Mouse (Mus musculus): ENCODE results near the gene Slc2a12.

The Slc2a12 gene

DNA sequence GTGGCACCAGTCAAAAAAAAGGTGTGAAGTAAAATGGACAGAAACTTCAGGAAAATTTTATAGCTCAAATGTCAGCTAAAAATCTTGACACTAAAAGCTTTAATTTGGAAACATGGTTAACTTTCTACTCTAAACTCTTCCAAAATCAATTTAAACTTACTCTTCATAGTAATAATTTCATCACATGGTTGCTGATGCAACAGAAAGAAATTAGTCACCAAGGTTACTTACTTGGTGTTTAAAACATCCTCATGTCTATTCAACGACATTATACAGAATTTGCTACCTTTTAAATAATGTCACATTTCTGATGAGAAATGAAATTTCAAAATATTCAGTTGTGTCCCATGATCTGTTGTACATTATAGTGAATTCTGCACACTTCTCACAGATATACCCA, 83.4 kb downstream of the Slc2a12 start:
- no peak for DNase-seq (ENCODE audit: low spot score in 2 of 2)

DNA sequence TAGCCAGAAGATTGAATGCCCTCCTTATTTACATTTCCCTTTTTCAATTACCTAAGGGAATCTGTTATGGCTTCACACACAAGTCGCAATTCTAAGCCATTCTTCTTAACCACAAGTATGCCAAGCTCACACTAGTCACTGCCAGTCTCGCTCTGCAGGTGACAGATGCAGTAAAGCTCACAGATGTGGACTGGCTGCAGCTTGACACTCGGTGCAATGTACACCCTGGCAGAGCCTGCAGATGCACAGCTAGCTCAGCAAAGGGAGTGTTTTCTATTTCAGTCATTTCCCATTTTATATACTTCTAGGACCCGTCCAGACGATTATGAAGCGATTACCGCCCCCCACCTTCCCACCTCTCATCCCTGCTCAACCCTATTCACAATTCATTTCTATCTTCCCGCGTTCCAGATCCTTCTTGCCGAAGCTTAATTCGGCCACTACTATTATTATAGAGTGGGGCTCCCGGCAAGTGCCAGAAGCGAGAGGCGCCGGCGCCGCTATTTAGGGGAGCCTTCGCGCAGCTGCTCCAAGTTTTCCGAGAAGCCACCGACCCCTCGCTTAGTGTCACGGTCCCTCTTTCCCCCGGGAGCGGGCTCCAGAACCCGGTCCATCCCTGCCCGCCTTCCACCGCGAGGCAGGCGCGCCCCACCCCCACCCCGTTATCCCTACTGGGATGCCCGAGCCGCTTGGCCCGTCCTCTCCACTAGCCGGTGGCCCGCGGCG, 85.6 kb downstream of the Slc2a12 start:
- no peak for DNase-seq (ENCODE audit: low spot score in 2 of 2)

DNA sequence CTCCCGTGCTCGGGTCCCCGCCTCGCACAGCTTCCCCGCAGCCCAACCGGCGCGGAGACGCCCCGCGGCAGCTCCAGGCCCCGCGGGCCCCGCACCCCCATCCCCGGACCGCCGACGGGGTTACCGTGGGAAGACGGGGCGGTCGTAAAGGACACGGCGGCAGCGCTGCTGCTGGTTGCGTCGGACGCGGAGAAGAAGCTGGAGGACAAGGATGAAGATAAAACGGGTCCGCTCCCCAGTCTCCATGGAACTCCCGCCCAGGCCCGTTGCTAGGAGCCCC, 86.1 kb downstream of the Slc2a12 start:
- no peak for DNase-seq (ENCODE audit: low spot score in 2 of 2)

DNA sequence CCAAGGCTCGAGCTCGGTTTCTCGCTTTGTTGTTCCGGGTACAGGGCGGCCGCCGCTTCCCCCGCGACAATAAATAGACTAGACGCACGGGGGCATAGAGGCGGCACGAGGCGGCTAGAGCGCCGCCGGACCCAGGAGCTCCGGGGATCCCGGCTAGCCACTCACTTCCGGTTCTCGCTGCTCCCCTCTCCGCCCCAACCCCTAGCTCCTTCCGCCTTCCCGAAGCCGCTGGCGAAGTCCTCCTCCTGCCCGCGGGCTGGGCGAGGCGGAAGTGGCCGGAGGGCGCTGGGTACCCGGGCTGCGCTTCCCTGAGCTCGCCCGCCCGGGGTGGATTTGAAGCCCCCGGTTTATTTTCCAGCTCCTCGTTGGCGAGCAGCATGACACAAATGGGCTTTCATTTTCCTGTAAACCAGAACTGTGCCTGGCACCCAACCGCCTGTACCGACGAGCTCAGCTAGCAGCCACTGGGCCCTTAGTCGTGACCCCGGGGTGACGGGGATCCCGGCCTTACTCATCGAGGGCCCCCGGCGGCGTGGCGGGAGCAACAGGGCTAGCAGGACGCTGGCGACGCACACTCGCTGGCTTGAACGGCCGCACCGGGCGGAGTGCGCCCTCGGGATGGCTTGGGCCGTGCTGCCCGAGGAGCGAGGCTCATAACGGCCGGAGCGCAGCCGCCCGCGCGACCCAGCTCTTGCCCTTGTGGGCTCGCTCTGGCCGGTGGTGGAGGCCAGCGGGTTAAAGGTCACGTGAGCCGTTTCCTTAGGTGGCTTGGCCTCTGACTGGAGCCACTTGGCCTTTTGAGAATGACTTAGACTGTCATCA, 86.7 kb downstream of the Slc2a12 start, which contains the start of gene Tbpl1:
TSS of gene Tbpl1 (minus strand) at position 667 of the 822 bp plus-strand sequence.
- peak; percentile 90 for DNase-seq (ENCODE audit: low spot score in 2 of 2)

DNA sequence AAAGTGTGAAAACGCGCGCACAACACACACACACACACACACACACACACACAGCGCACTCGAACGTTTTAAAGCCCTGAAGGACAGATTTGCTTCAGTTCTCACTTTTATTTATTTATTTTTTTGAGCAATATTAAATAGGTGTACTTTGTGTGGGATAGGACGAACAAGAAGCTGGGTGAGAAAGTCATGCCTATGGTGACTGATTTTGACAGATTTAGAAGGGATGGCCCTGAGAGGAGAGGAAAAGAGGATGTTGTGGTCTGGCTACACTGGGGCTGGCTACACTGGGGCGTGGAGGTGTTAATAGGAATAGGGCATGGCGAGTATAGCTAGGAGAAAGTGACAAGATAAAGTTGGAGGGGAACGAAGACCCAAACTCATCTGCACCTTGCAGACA, 87.4 kb downstream of the Slc2a12 start:
- DNase-seq (ENCODE audit: low spot score in 2 of 2), result no peak

DNA sequence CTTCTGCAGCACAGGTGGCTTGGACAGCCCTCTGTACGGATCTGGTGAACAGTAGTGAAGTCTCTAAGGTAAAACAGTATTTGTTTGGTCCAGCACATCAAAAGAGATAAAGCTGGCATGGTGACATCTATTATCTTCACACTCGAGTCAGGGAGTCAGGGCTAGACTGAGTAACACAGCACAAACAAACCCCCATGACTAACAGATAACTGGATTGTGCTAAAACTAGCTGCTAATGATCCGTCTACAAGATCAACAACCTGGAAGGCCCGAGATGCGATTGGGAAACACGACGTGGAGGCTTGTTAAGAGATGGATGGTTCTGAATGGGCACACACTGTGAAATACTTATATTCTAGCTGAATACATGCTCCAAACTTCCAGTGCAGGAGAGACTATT, 101.1 kb downstream of the Slc2a12 start:
- no peak for DNase-seq (ENCODE audit: low spot score in 2 of 2)

DNA sequence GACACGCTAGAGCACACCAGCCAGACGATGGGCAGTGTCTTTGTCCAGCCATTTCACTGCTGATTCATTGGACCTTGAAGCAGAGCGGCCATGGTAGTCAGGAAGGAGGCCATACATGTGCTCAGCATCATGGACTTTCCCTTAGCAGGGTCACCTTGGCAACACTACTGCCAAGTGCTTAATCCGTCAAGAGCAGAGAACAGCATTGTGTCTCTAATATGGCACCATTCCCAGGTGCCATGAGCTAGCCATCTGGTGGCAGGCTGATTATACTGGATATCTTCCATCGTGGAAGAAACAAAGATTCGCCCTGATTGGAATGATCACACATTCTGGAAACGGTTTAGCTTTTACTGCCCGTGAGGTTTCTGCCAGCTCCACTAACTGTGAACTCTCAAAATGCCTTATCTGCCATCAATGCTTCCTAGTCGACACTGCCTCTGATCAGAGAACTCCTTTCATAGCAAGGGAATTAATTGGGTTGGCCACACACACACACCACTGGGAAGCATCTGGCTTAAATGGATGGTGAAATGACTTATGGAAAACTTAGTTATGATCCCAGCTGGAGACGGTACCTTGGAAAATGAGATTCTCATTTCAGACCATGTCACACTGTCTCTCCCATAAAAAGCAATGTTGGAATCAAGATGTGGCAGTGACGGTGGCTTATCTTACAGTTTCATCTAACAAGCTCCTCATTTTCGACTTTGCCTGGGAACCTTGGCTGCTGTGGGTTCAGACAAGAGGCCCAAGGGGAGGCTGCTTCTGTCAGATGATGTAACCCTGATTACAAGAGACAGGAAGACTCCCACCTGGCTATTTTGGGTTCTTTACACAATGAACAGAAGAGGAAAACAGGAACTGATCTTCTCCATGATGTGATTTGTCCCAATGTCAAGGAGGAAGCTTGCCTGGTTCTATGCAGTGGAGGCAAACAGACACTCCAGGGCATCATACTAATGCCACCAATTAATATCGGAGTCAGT, 101.8 kb downstream of the Slc2a12 start:
- DNase-seq (ENCODE audit: low spot score in 2 of 2), result peak in 1 of 2 experiments; percentile 23

DNA sequence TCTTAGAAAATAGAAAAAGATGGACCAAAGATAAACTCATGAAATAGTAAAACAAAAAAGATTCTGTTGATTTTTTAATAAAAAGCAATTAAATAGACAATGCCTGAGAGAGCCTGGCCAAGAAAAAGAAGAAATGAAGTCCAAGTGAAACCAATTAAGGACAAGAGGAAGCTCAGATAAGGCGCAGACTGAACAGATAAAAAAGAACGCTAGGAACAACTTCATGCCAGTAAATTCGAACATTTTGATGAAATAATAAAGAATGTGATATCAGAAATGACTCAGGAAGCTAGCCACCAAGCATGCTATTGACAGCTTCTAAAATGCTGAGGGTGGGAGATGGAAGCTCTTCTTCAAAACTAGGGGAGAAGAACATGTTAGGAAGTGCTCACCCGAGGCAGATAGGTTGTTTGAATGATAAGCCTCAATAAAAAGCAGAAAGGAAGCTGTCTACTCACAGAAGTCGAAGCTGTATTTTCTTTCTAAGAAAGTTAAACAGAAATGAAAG, 106.4 kb downstream of the Slc2a12 start:
- no peak for DNase-seq (ENCODE audit: low spot score in 2 of 2)

Measured in frontal cortex, postnatal 14 days (tissue).